Mouse (Mus musculus) ES-Bruce4 (cell line): ENCODE measurements around the gene Zfp146. TPM values are rescaled to one million over a fixed set of nuclear protein-coding genes. Genes with fewer than 3 reads are reported as not detected.
"Not testable (repeated sequence)": the region's sequence is repeated elsewhere in the genome, so short reads cannot be mapped to it uniquely, and the experiment has no call there.

ENCODE experiments used
- H3K27ac ChIP-seq: 2 replicates; pipeline ENCODE4 v1.5.1; 2012; ENCODE audit warnings: low read length, inconsistent platforms; ENCODE audit not compliant: insufficient read depth
- H3K27me3 ChIP-seq: 2 replicates; pipeline ENCODE4 v1.6.1; 2012; ENCODE audit warnings: mild to moderate bottlenecking, low read length, inconsistent platforms; ENCODE audit not compliant: control insufficient read depth, poor library complexity, insufficient read depth, severe bottlenecking
- H3K36me3 ChIP-seq: 2 replicates; pipeline ENCODE4 v1.6.1; 2012; ENCODE audit warnings: inconsistent platforms, mild to moderate bottlenecking, low read length, moderate library complexity; ENCODE audit not compliant: control insufficient read depth, poor library complexity, insufficient read depth, severe bottlenecking
- H3K4me1 ChIP-seq: one replicate; pipeline ENCODE4 v1.8.1; 2011; ENCODE audit warnings: low read length; ENCODE audit not compliant: control insufficient read depth, insufficient read depth
- H3K4me3 ChIP-seq: 2 replicates; pipeline ENCODE4 v1.5.1; 2011; ENCODE audit warnings: low read depth, mild to moderate bottlenecking, low read length
- H3K9ac ChIP-seq: 2 replicates; pipeline ENCODE4 v1.6.1; 2012; ENCODE audit warnings: low read depth, mild to moderate bottlenecking, inconsistent platforms; ENCODE audit not compliant: poor library complexity, severe bottlenecking
- H3K9me3 ChIP-seq: replicated peaks from 2 replicates; pipeline ENCODE4 v1.6.1; 2012; ENCODE audit warnings: mild to moderate bottlenecking, low read length, inconsistent platforms; ENCODE audit not compliant: control insufficient read depth, poor library complexity, insufficient read depth, severe bottlenecking
- CTCF ChIP-seq: IDR thresholded peaks from one replicate; pipeline ENCODE4 v1.8.1; 2011; ENCODE audit warnings: low read depth, low read length
- EP300 ChIP-seq: IDR thresholded peaks from 2 replicates; pipeline ENCODE4 v1.6.1; 2011; ENCODE audit warnings: low read depth, low read length; ENCODE audit not compliant: insufficient read depth
- POLR2A ChIP-seq: IDR thresholded peaks from one replicate; pipeline ENCODE4 v1.8.1; 2011; ENCODE audit warnings: low read length; ENCODE audit not compliant: insufficient read depth
- polyA plus RNA-seq: library from polyadenylated mRNA; stranded (reverse); fragments of >200 nt; gene quantifications from 2 replicates; pipeline ENCODE4 v1.2.4, GENCODE M21; 2011; ENCODE audit warnings: low read depth; ENCODE audit not compliant: missing spikeins, insufficient read depth, insufficient read length

Zfp146 gene
- polyA plus RNA-seq, 1 experiment: 44.4 TPM

GRCm38 (mm10) chr7:30205383-30205782, 35.8 kb upstream of the Zfp146 start:
- Histone ChIP-seq H3K27ac (no peak overlapping the region), H3K9me3 (no peaks in the 10 kb centered on the region), H3K4me3 (no peak overlapping the region), H3K27me3 (no peaks in the 10 kb centered on the region), H3K9ac (no peak overlapping the region), H3K4me1 (peaks cover 7% of the 10 kb centered on the region), H3K36me3 (no peaks in the 10 kb centered on the region)
- peak; percentile 44 for TF ChIP-seq CTCF
- no peak for TF ChIP-seq POLR2A

GRCm38 (mm10) chr7:30204380-30204779, 34.8 kb upstream of the Zfp146 start:
- H3K4me3 ChIP-seq: no peak overlapping the region
- H3K9me3 ChIP-seq: no peaks in the 10 kb centered on the region
- TF ChIP-seq POLR2A (no peak), EP300 (no peak), CTCF (no peak)
- peaks cover 7% of the 10 kb centered on the region for H3K4me1 ChIP-seq
- H3K9ac ChIP-seq: peak overlapping the region; percentile 0; the same call in 1 of the 2 replicates
- H3K36me3 ChIP-seq: no peaks in the 10 kb centered on the region
- H3K27ac ChIP-seq: no peak overlapping the region
- H3K27me3 ChIP-seq: no peaks in the 10 kb centered on the region

- Histone ChIP-seq H3K9me3 (no peaks in the 10 kb centered on the region), H3K27me3 (no peaks in the 10 kb centered on the region), H3K4me3 (no peak overlapping the region), H3K36me3 (no peaks in the 10 kb centered on the region), H3K9ac (no peak overlapping the region), H3K4me1 (peaks cover 7% of the 10 kb centered on the region), H3K27ac (no peak overlapping the region)
- TF ChIP-seq EP300 (no peak), POLR2A (no peak)
Observed at GRCm38 (mm10) chr7:30202895-30203690, 33.5 kb upstream of the Zfp146 start.

- not testable (repeated sequence) for H3K4me3 ChIP-seq, H3K27me3 ChIP-seq, H3K36me3 ChIP-seq, H3K9me3 ChIP-seq, H3K4me1 ChIP-seq
- H3K27ac ChIP-seq: peak overlapping the region; percentile 88; the same call in 1 of the 2 replicates
- peak overlapping the region; percentile 4 for H3K9ac ChIP-seq
Observed at GRCm38 (mm10) chr7:30200661-30201060, 31.1 kb upstream of the Zfp146 start.

- Histone ChIP-seq H3K27ac (peak overlapping the region; percentile 88), H3K9ac (peak overlapping the region; percentile 4), H3K4me3 (no peak overlapping the region; the same call in 1 of the 2 replicates), H3K27me3 (no peaks in the 10 kb centered on the region), H3K9me3 (no peaks in the 10 kb centered on the region), H3K4me1 (peaks cover 9% of the 10 kb centered on the region), H3K36me3 (no peaks in the 10 kb centered on the region)
- TF ChIP-seq POLR2A: no peak
- TF ChIP-seq CTCF: no peak
- TF ChIP-seq EP300: no peak
Observed at GRCm38 (mm10) chr7:30200200-30200599, 30.6 kb upstream of the Zfp146 start.

GRCm38 (mm10) chr7:30199498-30200139, 30.1 kb upstream of the Zfp146 start:
- H3K9me3 ChIP-seq: no peaks in the 10 kb centered on the region
- peak overlapping the region; percentile 13 for H3K4me3 ChIP-seq
- H3K27me3 ChIP-seq: no peaks in the 10 kb centered on the region
- peak overlapping the region; percentile 88 for H3K27ac ChIP-seq
- H3K9ac ChIP-seq: peak overlapping the region; percentile 4; the same call in 1 of the 2 replicates
- peaks cover 6% of the 10 kb centered on the region for H3K4me1 ChIP-seq
- H3K36me3 ChIP-seq: no peaks in the 10 kb centered on the region
- peak; percentile 55; the same call in 1 of the 2 replicates for TF ChIP-seq EP300
- TF ChIP-seq CTCF: no peak
